ENCODE assay signal across 7 mouse cellular contexts in the genomic region with DNA sequence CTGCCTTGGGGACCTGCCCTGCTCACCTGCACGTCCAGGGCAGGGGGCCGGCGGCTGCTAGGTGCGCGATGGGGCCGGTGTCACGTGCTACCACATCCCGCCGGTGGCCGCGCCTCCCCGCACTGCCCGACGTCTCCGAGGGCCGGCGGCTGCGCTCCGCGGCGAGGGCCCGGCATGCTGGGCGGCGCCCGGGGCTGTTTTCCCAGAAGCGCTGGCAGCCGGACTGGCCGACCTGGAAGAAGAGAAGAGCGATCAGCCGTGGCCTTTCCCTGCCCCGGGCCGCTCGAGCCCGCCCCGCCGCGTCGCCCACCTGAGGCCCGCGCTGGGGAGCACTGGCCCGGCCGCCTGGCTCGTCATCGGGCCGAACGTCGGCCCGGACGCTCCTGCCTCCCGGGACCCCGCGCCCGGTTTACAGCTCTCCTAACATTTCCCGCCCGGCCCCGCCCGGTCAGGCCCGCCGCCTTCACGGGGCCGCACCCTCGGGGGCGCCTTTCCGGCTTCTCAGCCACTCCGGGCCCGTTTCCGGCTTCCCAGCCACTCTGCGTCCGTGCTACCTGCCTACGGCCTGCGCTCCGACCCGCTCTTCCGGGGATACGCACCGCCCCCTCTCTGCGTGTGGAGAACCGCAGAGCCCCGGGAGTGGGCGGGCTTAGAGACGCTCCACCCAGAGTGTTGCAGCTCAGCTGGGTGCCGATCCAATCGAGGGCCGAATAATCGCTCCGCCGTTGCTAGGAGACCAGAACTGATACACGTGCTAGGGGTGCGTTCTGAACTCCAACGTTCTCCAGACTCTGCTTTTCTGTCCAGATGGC. TPM values are rescaled to one million over a fixed set of nuclear protein-coding genes. Genes with fewer than 3 reads are reported as not detected.
DNase-seq lines count a peak whose midpoint lies in the region; ATAC-seq lines count a peak whose summit lies in the region.

TSS of gene Prdm4 (minus strand) at position 645 of the 812 bp plus-strand sequence.

- no peaks in the 10 kb centered on the region for H3K27me3 ChIP-seq in embryonic facial prominence, embryonic 11.5 days (ENCODE audit: control insufficient read depth, insufficient read depth, low read length)
- no peaks in the 10 kb centered on the region for H3K27me3 ChIP-seq in limb, embryonic 10.5 days (ENCODE audit: low read depth, poor library complexity, severe bottlenecking)
- peaks cover 5% of the 10 kb centered on the region; the same call in 1 of the 2 replicates for H3K27me3 ChIP-seq in midbrain, embryonic 13.5 days

- H3K4me1 ChIP-seq in embryonic facial prominence, embryonic 11.5 days (ENCODE audit: control insufficient read depth, insufficient read depth, low read length), result no peaks in the 10 kb centered on the region
- H3K4me1 ChIP-seq in limb, embryonic 10.5 days, result peaks cover 16% of the 10 kb centered on the region
- H3K4me1 ChIP-seq in midbrain, embryonic 13.5 days (replicated peaks), result peaks cover 17% of the 10 kb centered on the region

- H3K4me3 ChIP-seq in embryonic facial prominence, embryonic 11.5 days (ENCODE audit: low read depth, low read length), result peak within 1 kb of the TSS; percentile 72
- H3K4me3 ChIP-seq in limb, embryonic 10.5 days, result peak within 1 kb of the TSS; percentile 90
- H3K4me3 ChIP-seq in midbrain, embryonic 13.5 days (replicated peaks), result peak within 1 kb of the TSS; percentile 94

- WGBS in embryonic facial prominence, embryonic 11.5 days, result 0% methylated on average over 54 of the region's 90 CpGs
- WGBS in limb, embryonic 10.5 days, result 0% methylated on average over 90 of the region's 90 CpGs
- WGBS in midbrain, embryonic 13.5 days, result under 1% methylated on average over 83 of the region's 90 CpGs

- peak within 1 kb of the TSS; percentile 85 for H3K9ac ChIP-seq in embryonic facial prominence, embryonic 11.5 days (replicated peaks; ENCODE audit: low read length)
- peak within 1 kb of the TSS; percentile 92 for H3K9ac ChIP-seq in midbrain, embryonic 13.5 days (replicated peaks)

- peak within 1 kb of the TSS; percentile 68 for H3K4me2 ChIP-seq in embryonic facial prominence, embryonic 11.5 days (ENCODE audit: low read depth, low read length)
- H3K4me2 ChIP-seq in midbrain, embryonic 13.5 days (replicated peaks), result peak within 1 kb of the TSS; percentile 63

- peak; percentile 99 for DNase-seq in adrenal gland, postnatal 14 days
- peak; percentile 99 for DNase-seq in embryonic facial prominence, embryonic 11.5 days (ENCODE audit: low spot score)
- peak; percentile 98 for DNase-seq in kidney, adult 11 months
- peak; percentile 99 for DNase-seq in limb, embryonic 10.5 days (ENCODE audit: low spot score)
- peak; percentile 94 for DNase-seq in spleen, adult 12 weeks (ENCODE audit: low spot score)

- ATAC-seq in embryonic facial prominence, embryonic 11.5 days (replicated peaks; ENCODE audit: insufficient number of reproducible peaks, low FRiP score, low TSS enrichment, low read depth), result peak; percentile 99
- peak; percentile 99 for ATAC-seq in granulocyte monocyte progenitor cell, adult 5-6 weeks (replicated peaks; ENCODE audit: poor library complexity, severe bottlenecking)
- ATAC-seq in midbrain, embryonic 13.5 days, result peak; percentile 99

- H3K9me3 ChIP-seq in embryonic facial prominence, embryonic 11.5 days (replicated peaks; ENCODE audit: control insufficient read depth, low read length), result no peaks in the 10 kb centered on the region
- no peaks in the 10 kb centered on the region for H3K9me3 ChIP-seq in limb, embryonic 10.5 days (replicated peaks)
- H3K9me3 ChIP-seq in midbrain, embryonic 13.5 days, result no peaks in the 10 kb centered on the region

- H3K27ac ChIP-seq in embryonic facial prominence, embryonic 11.5 days (replicated peaks; ENCODE audit: low read depth, low read length), result peak within 1 kb of the TSS; percentile 42
- H3K27ac ChIP-seq in limb, embryonic 10.5 days, result peak within 1 kb of the TSS; percentile 93
- peak within 1 kb of the TSS; percentile 88 for H3K27ac ChIP-seq in midbrain, embryonic 13.5 days

- no peaks in the 10 kb centered on the region; the same call in 1 of the 2 replicates for H3K36me3 ChIP-seq in embryonic facial prominence, embryonic 11.5 days (replicated peaks; ENCODE audit: control insufficient read depth, insufficient read depth, low read depth, low read length)
- H3K36me3 ChIP-seq in limb, embryonic 10.5 days, result peaks cover 32% of the 10 kb centered on the region
- peaks cover 28% of the 10 kb centered on the region for H3K36me3 ChIP-seq in midbrain, embryonic 13.5 days

RNA-seq across cellular contexts. Expression of gene Prdm4, which starts in this region (rescaled TPM):
- 14.8 and 16.2 TPM in 2 replicates for total RNA-seq in adrenal gland, postnatal 14 days (2021)
- 37.3 and 38.1 TPM in 2 replicates for polyA plus RNA-seq in embryonic facial prominence, embryonic 11.5 days (2014; fragmentation: Nextera tagmentation; extraction: Ambion mirVana)
- total RNA-seq in granulocyte monocyte progenitor cell, adult 5-6 weeks (2014; fragmentation: Nextera tagmentation), result 17.5 and 22.3 TPM in 2 replicates
- total RNA-seq in granulocyte monocyte progenitor cell, adult 5-6 weeks (2017), result 25.6 and 28.9 TPM in 2 replicates
- 30.6 and 30.8 TPM in 2 replicates for polyA plus RNA-seq in limb, embryonic 10.5 days (2016; fragmentation: Nextera tagmentation; extraction: Ambion mirVana)
- 22.3 and 26.0 TPM in 2 replicates for polyA plus RNA-seq in midbrain, embryonic 13.5 days (2015; fragmentation: Nextera tagmentation; extraction: Ambion mirVana)

Comparison
In these comparisons a context has a peak if more than half of its experiments do, and no peak if none do; other contexts are left out.
1. Peak in every context shown above with its lines: DNase-seq, ATAC-seq, H3K4me3 ChIP-seq and H3K27ac ChIP-seq.
2. H3K27ac ChIP-seq: peak in every context shown above with its lines; median percentile 93 in limb, embryonic 10.5 days; 88 in midbrain, embryonic 13.5 days; 42 in embryonic facial prominence, embryonic 11.5 days.